Mouse (Mus musculus) bone marrow macrophage, adult 2 months (primary cell): ENCODE data around the gene Sptbn2.

ENCODE experiments used
- CTCF ChIP-seq: IDR thresholded peaks from 2 replicates; pipeline ENCODE4 v1.5.1; 2012; ENCODE audit warnings: low read depth, mild to moderate bottlenecking, low read length, moderate library complexity
- POLR2A ChIP-seq: IDR thresholded peaks from 2 replicates; pipeline ENCODE4 v1.6.1; 2012; ENCODE audit warnings: mild to moderate bottlenecking, low read depth, low read length, borderline replicate concordance

DNA sequence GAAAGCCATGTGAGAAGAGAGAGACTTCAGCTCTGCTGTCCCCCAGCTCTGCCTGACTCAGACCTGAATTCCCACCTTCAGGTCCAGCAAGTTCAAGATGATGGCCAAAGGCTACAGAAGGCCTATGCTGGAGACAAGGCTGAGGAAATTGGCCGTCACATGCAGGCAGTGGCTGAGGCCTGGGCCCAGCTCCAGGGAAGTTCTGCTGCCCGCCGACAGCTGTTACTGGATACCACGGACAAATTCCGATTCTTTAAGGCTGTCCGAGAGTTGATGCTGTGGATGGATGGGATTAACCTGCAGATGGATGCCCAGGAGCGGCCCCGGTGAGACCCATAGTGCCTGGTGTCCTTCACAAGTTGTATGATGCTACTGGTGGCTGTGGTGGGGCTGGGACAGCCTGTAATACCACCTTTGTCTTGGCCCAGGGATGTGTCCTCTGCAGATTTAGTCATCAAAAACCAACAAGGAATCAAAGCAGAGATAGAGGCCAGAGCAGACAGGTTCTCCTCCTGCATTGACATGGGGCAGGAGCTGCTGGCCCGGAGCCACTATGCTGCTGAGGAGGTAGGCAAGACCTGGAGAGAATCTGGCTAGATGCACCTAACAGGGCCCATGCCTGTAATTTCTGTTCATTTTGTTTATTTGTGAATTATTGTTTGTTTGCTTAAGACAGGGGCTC is 36.8 kb downstream of the Sptbn2 start:
- no peak for TF ChIP-seq CTCF
- no peak for TF ChIP-seq POLR2A
